Mouse (Mus musculus): Measurements from ENCODE around the gene Tuba3a.
"Not testable (repeated sequence)": the region's sequence is repeated elsewhere in the genome, so short reads cannot be mapped to it uniquely, and the experiment has no call there.

The Tuba3a gene

DNA sequence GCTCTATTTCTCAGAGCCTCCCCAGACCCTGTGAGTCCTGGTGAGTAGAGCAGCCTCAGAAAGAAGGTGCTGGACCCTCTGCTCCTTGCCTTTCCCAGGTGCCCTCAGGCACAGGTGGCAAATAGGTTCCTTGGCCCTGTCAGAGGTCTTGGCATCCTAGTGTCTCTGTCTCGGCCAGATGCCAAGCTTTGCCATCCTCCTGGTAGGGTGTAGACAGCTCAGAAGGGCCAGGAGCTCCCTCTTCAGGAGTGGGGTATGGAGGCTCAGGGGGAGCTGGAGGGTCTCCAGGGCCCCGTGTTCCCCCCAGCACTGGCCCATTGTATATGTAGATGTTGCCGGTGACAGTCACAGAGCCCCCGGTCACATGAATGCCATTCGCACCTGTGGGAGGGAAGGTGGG, 21.2 kb upstream of the Tuba3a start:
- DNase-seq (ENCODE audit: low spot score) = no peak

DNA sequence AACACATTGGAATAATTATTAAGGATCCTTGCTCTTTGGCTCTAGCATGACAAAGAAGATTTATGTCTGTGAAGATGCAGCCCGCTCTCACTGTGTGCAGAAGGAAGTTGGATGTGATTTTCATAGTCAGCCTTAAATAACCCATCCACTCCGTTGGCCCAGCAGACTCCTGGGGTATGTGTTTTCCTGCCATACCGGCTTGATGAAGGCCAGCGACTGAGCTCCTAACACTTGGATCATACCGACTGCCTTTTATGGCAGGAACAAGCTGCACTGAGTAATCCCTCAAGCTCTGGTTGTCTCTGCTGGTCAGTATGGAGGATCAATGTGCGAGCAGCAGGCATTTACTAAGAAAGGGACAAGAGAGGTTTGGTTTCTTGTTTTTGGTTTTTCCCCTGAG, 19.6 kb upstream of the Tuba3a start:
- no peak for DNase-seq (ENCODE audit: low spot score)

DNA sequence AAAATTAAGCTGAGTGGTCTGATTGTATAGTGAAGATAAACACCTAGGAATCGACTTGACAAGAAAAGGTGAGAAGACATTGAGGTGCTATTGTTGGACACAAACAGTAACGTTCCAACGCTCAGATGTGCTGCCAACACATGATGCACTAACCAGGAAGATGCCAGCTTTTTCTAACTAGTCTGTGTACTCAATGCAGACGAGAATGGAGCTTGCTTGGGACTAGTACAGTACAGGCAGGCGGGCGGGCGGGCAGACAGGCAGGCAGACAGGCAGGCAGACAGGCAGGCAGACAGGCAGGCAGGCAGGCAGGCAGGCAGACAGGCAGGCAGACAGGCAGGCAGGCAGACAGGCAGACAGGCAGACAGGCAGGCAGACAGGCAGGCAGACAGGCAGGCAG, 18.6 kb upstream of the Tuba3a start:
- not testable (repeated sequence) for DNase-seq (ENCODE audit: low spot score)

DNA sequence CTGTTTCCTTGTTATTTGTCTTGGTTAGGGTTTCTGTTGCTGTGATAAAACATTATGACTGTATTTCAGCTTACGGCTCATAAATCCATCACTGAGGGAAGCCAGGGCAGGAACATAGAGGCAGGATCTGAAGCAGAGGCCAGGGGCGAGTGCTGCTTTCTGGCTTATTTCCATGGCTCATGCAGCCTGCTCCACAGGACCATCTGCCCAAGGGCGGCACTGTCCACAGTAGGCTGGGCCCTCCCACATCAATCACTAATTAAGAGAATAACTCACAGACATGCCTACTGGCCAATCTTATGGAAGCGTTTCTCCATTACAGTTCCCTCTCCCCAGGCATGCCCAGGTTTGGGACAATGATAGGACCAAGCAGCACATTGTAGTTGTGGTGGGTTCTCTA, 17.4 kb upstream of the Tuba3a start:
- no peak for DNase-seq (ENCODE audit: low spot score)

DNA sequence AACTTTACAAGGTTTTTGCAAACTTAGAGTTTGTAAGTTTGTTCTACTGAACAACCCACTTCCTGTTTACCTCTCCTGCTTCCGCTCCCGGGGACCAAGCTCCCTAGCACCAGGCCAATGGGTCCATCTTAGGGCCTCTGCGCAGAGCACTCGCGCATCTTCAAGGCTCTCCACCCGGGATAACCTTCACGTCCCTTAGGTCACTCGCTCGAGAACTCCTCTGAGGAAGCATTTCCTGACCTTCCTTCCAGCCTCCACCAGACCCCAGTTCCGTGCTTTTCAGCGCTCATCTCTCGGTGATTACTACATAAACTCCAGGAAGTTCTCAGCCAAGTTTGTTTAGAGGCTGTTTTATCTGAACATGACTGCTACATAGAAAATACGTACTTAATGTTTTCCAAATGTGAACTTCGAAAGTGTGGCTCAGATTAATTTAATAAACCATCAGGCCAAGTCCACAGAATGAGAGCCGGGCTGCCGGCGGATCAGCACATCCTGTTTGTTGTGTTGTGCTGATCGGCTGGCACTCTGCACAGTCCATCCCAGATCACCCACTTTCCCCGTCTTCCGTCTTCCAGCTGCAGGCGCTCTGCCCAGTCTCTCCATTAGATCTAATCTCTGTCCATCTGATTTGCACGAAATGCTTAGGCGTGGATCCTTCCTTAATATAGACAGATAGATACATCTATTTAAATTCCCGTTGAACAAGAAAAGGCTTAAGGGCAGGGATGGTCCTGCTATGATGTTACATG, 16.6 kb upstream of the Tuba3a start:
- peak; percentile 42 for DNase-seq (ENCODE audit: low spot score)

DNA sequence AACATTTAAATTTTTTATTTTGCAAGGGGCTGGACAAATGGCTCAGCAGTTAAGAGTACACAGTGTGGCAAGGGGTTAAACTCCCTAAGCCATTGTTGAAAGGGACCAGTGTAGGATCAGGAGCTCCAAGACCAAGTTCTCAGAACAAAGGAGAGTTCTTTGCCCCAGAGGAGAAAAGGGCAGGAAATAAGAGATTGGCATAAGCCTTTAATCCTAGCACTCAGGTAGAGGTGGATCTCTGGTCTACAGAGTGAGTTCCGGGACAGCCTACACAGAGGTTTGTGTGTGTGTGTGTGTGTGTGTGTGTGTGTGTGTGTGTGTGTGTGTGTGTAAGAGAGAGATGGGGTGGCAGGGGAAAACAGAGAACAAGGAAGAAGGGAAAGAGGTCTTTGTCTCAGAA, 15.1 kb upstream of the Tuba3a start:
- DNase-seq (ENCODE audit: low spot score) = no peak

DNA sequence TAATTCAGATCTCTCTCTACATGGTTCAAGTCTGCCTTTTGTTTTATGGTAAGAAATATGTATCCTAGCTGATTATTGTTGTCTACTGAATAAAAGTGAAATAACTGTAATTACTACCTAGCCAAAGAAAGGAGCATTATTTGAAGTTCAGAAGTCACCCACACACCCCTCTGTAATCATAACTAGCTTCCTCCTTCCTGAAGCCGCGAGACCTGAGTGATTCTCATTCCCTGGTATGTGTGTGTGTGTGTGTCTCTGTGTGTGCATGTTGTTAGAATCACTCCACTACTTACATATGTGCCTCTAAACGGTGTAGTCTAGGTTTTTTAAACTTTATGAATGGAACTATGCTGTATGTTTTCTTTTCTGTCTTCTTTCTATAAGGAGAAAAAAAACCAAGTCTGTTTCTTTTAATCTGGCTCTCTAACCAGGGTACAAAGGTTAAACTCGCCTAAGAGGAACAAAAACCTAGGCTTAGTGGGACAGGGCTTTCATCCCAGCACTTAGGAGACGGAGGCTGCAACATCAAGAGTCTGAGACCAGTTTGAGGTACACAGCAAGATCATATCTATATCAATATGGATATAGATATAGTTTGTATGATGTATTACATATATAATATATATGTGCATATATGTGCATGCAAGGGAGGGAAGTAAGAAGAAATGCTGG, 11.4 kb upstream of the Tuba3a start:
- DNase-seq (ENCODE audit: low spot score) = no peak

DNA sequence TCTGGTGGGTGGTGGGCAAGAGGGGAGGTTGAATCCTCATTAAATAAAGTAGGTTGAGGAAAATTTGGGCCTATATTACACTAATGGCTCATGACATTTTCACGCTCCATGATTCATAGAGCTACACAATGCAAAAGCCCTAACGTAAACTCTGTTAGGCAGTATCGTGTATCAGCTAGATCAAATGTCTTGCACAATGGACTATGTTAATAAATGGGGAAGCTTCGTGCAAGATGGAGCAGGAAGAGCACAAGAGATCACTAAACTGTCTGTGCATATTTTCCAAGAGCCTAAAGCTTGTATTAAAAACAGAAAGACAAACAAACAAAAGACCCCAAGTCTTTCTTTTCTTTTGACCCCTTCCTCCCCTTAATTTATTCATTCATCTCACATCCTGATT, 8.2 kb upstream of the Tuba3a start:
- DNase-seq (ENCODE audit: low spot score) = no peak

DNA sequence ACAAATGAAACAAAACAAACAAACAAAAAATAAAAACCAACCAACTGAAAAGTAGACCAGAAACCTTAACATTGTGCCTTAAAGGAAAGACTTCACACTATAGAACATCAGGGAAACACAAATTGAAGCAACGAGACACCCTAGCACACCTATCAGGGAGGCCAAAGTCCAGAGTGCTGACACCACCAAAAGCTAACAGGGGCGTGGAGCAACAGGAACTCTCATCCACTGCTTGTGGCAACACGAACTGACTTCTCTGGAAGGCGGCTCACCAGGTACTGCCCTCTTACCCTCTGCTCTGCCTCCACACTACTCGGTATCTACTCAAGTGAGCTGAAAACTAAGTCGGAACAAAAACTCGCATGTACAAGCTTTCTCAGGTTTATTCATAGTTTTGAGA, 6.4 kb upstream of the Tuba3a start:
- DNase-seq (ENCODE audit: low spot score) = no peak

DNA sequence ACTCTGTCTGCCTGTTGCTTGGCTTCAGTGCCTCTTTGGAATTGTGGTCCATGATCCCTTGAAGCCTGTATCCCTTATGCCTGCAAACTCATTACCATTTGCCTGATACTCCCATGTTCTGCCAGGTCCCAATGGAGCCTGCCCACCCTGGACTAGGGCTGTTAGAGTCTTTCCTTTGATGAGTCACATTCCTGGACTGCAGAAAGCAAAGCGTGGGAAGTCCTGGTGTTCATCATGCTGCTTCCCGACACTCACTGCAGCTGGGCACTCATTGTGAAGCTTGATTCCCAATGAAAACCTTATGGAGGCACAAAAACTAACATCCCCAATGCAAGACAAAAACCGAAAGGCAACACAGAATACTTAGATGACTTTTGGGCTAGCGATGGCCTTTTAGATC, 5.5 kb upstream of the Tuba3a start:
- no peak for DNase-seq (ENCODE audit: low spot score)

DNA sequence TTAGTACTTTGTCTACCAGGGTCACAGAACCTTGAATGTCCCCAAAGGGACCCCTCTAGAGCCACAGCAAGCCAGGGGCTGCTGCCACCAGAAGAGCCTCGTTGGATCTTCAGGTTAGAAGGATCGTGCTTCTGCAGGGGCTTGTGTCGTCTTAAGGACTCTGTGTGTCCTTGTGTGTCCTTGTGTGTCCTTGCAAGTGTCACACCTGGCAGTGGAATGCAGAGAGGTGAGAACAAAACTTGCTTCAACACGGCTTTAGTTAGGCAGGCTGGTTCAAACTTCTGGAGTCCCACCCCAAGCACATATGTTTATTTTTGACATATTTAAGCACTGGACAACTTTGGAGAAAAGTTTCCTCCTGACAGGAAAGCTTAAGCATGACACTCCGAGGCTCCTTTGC, 2.9 kb upstream of the Tuba3a start:
- no peak for DNase-seq (ENCODE audit: low spot score)

DNA sequence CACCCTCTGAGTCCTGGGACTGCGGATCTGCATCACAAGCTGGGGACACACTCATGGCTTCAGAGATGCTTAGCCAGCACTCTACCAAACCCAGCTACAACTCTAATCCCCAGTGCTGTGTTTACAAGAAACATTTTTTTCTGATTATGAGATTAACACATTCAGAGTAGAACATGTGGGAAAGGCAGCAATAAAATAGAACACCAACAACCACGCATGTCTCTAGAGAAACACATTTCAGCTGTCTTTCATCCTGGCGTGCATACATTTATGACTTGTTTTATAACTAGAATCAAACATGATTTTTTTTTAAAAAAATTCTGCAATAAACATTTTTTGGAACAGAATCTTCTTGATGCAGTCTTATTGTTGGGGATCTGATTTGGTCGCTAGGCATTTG, 1.1 kb upstream of the Tuba3a start:
- DNase-seq (ENCODE audit: low spot score) = no peak

DNA sequence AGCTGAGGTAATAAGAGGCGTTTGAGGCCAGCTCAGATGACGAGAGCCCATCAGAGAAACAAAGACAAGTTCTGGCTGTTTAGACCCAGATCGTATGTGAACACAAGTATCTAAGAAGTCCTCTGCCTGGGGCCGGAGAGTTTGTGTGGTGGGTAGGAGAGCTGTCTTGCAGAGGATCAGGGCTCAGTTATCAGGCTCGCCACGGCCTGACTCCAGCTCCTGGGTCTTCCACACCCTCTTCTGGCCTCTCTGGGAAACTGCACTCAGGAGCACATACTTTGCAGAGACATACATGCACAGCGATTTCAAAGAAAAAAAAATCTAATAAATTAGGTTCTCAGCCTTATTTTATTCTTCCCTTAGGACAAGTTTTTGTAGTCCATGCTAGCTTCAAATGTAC, 1.1 kb downstream of the Tuba3a start:
- no peak for DNase-seq (ENCODE audit: low spot score)

DNA sequence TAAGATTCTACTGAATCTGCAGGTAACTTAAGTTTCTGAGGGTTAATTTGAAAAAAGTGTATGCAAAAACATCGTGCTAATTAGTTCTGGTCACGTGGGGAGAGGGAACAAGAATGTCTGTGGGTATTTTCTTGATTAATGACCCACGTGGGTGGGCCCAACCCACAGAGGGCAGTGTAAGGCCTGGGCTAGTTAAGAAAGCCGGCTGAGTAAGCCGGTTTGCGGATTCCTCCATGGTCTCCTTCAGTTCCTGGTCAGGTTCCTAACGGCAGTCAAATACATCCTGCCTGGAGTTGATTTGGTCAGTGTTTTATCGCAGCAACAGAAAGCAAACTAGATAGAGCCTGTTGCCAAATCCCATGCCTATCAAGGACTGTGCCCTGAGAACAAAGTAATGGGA, 1.6 kb downstream of the Tuba3a start:
- DNase-seq (ENCODE audit: low spot score) = no peak

DNA sequence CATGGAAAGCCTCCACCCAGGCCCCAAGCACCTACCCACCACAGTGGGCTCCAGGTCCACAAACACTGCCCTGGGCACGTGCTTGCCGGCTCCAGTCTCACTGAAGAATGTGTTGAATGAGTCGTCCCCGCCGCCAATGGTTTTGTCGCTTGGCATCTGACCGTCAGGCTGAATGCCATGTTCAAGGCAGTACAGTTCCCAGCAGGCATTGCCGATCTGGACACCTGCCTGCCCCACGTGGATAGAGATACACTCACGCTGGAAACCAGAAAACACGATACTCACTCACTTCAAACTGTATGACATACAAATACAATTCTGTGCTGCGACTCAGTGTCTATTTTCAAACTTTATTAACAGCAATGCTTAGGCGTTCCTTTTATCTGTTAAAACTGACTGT, 3.1 kb downstream of the Tuba3a start:
- not testable (repeated sequence) for DNase-seq (ENCODE audit: low spot score)

DNA sequence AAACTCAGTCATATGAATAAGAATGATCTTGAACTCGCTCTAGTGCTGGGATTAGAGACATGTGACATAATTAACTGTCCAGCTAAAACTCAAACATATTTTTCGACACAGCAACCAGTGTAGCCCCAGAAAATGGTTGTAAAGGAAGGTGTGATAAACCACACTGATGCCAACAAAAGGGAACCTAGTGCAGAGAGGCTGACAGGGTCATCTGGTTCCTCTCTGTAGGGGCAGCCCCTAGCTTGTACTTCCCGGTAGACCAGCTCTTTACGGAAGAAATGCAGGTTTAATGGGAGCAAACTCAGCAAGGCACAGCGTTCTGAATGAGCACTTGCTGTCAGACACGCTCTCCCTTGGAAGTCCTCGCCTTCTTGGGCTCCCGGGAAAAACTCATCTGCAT, 6.1 kb downstream of the Tuba3a start:
- DNase-seq (ENCODE audit: low spot score) = no peak

DNA sequence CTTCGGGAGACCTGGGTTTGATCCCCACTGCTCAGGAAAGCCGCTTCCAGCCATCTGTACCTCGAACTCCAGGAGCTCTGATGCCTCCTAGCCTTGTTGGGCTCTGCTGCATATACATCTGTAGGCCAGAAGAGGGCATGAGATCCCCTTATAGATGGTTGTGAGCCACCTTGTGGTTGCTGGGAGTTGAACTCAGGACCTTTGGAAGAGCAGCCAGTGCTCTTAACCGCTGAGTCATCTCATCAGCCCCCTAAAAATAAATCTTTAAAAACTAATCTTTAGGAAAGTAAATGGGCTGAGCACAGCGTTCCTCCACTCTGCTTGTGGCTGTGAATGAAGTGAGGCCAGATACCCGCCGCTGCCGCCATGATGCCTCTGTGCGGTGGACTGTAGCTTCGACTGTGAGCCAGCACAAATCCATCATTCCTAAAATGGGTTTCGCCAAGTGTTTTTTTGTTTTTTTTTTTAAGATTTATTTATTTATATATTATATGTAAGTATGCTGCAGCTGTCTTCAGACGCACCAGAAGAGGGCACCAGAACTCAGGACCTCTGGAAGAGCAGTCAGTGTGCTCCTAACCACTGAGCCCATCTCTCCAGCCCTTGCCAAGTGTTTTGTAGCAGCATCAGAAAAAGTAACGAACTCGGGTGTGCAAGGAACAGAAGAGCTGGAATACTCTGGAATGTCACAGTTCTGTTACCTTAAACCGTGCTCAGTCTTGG, 10.8 kb downstream of the Tuba3a start:
- DNase-seq (ENCODE audit: low spot score) = peak; percentile 64

DNA sequence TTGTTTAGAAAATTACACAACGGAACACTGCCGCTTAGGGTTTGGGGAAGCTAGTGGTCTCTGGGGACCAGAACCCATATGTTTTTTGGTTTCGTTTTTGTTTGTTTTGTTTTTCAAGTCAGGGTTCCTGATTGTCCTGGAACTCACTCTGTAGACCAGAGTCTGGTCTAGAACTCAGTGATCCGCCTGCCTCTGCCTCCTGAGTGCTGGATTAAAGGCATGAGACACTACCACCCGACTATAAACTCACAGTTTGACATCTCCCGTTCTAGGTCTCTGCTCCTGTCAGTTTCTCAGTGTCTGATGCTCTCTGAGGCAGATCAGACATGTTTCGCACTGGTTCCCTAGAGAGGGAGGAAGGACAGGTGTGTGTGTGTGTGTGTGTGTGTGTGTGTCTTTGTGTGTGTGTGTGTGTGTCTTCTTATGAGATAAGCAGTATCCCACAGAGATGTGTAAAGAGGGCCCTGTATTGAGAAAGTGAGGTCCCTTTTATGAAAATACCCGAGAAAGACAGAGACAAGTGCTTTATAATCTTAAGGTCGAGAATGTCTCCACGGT, 13.5 kb downstream of the Tuba3a start:
- DNase-seq (ENCODE audit: low spot score) = no peak

DNA sequence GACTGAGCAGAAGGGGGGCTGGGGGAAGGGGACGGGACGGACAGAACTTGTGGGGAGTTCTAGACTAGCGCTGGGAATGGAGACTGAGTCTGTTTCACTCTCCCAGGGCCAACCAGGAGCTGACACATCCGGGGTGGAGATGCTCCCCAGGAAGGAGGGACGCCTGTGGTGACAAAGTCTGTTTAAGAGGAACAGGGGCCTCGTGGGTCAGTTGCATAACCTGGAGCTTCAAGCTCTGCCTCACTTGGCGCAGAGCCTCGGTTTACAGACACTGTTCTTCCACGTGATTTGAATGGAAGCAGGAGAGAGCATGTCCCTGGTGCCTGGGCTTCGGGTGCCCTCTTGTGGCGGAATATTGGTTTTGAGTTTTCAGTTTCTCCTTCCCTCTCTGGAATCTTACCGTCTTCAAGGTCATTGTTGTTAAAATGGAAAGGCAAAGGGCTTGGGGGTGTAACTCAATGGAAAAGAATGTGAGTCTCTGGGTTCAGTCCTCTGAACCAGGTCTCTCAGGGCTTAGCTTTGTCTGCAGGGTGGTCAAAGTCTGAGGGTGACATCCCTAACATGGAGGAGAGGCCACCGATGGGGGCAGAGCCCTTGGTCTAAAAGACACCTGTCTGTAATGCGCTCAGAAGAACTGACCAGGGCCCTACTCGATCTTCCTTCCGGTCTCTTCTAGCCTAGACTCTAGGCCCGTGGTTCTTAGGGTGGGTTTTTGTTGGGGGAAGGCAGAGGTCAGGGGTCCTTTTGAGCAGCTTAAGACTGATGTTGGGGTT, 14.2 kb downstream of the Tuba3a start:
- DNase-seq (ENCODE audit: low spot score) = peak; percentile 95

DNA sequence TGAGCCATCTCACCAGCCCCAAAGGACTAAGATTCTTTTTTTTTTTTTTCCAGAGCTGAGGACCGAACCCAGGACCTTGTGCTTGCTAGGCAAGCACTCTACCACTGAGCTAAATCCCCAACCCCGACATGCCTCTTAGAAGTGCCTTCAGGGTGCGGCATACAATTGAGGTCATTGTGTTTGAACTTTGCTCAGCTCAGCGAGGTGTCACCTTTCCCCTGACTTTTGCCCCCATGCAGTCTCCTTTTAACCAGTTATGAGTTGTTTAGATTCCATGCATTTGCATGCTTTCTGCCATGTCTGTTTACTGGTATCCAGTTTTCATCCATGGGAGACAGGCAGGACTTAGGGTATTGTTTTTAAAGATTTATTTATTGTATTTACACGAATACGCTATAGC, 17.0 kb downstream of the Tuba3a start:
- no peak for DNase-seq (ENCODE audit: low spot score)

DNA sequence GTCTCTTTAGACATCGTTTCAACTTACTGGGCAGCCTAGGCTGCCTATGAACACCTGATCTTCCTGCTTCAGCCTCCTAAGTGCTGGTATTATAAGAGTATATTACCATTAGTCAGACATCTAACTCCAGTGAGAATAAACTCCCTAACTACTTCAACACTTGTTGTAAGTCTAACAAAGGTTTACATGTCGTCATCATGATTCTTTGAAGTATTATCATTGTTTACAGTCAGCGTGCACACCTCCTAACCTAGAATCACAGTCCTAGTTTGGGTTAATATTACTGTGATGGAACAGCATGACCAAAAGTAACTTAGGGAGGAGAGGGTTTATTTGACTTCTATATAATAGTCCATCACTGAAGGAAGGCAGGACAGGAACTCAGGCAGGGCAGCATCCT, 18.4 kb downstream of the Tuba3a start:
- DNase-seq (ENCODE audit: low spot score) = no peak

DNA sequence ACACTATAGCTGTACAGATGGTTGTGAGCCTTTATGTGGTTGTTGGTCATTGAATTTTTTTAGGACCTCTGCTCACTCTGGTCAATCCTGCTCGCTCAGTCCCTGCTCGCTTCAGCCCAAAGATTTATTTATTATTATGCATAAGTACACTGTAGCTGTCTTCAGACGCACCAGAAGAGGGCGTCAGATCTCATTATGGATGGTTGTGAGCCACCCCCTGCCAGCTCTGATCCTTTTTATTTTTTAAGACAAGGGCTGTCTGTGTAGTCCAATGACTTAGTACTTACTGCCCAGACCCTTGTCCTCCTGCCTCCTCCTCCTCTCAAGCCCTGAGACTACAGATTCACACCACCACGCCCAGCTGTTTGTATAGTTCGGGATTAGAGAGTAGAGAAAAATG, 19.2 kb downstream of the Tuba3a start:
- not testable (repeated sequence) for DNase-seq (ENCODE audit: low spot score)
